Mouse (Mus musculus) kidney, adult 2 months (tissue): ENCODE results near the gene Zfp239. TPM values are rescaled to one million over a fixed set of nuclear protein-coding genes. Genes with fewer than 3 reads are reported as not detected.

Source experiments
- DNase-seq: peaks from one replicate; pipeline ENCODE4 v3.0.0; 2021
- H3K27ac ChIP-seq: fragments of 200-500 bp; 2 replicates; pipeline ENCODE4 v1.5.1; 2012; ENCODE audit warnings: low read depth, low read length, control low read depth, inconsistent platforms; ENCODE audit not compliant: insufficient read depth
- H3K27me3 ChIP-seq: fragments of 200-500 bp; replicated peaks from 2 replicates; pipeline ENCODE4 v1.6.1; 2012; ENCODE audit warnings: mild to moderate bottlenecking, moderate library complexity, low read length, inconsistent platforms; ENCODE audit not compliant: control insufficient read depth, insufficient read depth
- H3K36me3 ChIP-seq: fragments of 200-500 bp; 2 replicates; pipeline ENCODE4 v1.6.1; 2012; ENCODE audit warnings: mild to moderate bottlenecking, moderate library complexity, low read length, inconsistent platforms; ENCODE audit not compliant: control insufficient read depth, insufficient read depth
- H3K4me1 ChIP-seq: fragments of 200-500 bp; 2 replicates; pipeline ENCODE4 v1.6.1; 2011; ENCODE audit warnings: low read length; ENCODE audit not compliant: control insufficient read depth, insufficient read depth
- H3K4me3 ChIP-seq: fragments of 200-500 bp; 2 replicates; pipeline ENCODE4 v1.5.1; 2011; ENCODE audit warnings: mild to moderate bottlenecking, low read depth, low read length, control low read depth; ENCODE audit not compliant: insufficient read depth
- CTCF ChIP-seq: fragments of 200-500 bp; conservative IDR thresholded peaks from 2 replicates; pipeline ENCODE4 v1.5.1; 2011; ENCODE audit warnings: low read depth, mild to moderate bottlenecking, control low read depth, low read length, moderate library complexity, mixed read lengths; ENCODE audit not compliant: insufficient read depth, insufficient read length
- POLR2A ChIP-seq: fragments of 200-500 bp; IDR thresholded peaks from one replicate; pipeline ENCODE4 v1.6.1; 2011; ENCODE audit warnings: low read depth, low read length, control low read depth
- WGBS: fragments of 180-500 bp; shearing (Covaris S2); methylation state at CpG from one replicate; pipeline ENCODE4 v1.1.7; 2018; 5-methylcytosine and 5-hydroxymethylcytosine counted together
- polyA plus RNA-seq: library from polyadenylated mRNA; depleted of rRNA; stranded (reverse); fragments of >200 nt; gene quantifications from 2 replicates; pipeline ENCODE4 v1.2.3, GENCODE M21; 2012

The Zfp239 gene
- polyA plus RNA-seq, 1 experiment = 1.5 TPM

DNA sequence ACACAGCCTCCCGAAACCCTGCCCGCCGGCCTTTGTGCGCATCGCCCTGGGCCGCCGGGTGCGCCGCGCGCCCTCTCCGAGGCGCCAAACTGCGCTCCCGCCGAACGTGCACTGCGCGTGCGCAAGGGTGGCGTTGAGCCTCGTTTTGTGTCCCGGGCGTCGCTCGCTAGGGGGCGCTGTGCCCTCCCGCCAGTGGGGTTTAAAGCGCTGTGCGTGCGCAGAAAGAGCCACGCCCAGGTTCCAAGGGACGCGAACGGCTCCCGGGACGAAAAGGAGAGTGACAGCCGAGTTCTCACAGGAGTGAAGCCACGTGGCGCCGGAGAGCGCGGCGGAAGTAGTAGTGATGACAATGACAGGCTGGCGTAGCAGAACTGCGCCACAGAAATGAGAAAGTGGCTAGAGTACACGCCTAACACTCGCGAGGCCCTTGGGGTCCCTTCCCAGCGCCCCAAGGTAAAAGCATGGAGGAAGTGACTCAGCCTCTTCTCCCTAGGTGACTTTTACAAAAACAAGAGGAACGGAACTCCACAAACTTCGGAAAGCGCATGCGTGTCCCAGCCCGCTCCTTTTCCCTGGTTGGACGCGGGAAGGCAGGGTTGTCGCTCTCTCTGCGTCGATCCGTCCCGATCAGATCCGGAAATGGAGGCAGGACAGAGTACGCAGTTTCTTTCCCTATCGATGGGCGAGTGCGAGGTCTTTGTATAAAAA lies 17.7 kb downstream of the Zfp239 start:
- DNase-seq = peak; percentile 99
- under 1% methylated on average over 67 of the region's 67 CpGs for WGBS

DNA sequence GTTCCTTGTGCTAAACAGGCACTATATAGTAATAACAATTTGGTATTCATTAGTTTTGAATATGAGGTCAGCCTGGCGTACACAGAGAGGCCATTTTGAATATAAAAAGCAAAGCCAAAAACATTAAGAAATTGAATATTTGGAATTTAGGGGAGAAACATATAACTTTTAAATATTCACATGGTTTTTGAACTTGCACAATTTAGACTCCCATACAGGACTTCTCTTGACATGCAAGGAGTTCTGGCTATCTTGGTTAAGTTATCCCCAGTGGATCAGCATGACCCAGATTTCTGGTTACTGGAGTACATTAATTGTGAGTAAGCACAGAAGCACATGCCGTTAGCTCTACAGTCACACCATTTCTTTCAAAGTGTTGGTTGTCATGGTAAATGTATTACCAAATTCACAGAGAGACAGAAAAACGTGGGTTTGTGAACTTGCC lies 18.5 kb downstream of the Zfp239 start:
- H3K4me3 ChIP-seq = peak overlapping the region; percentile 82
- no peaks in the 10 kb centered on the region for H3K27me3 ChIP-seq
- peaks cover 3% of the 10 kb centered on the region; the same call in 1 of the 2 replicates for H3K4me1 ChIP-seq
- peak overlapping the region; percentile 74 for H3K27ac ChIP-seq
- TF ChIP-seq CTCF (no peak), POLR2A (no peak)
- H3K36me3 ChIP-seq = no peaks in the 10 kb centered on the region
- WGBS = 16% methylated on average over 3 of the region's 3 CpGs
- peak; percentile 19 for DNase-seq

More for the DNA sequence above, 17.7 kb downstream of the Zfp239 start:
- no peaks in the 10 kb centered on the region for H3K36me3 ChIP-seq
- peak; percentile 79 for TF ChIP-seq POLR2A
- TF ChIP-seq CTCF = peak; percentile 97
- no peaks in the 10 kb centered on the region for H3K27me3 ChIP-seq
- H3K4me1 ChIP-seq = peaks cover 7% of the 10 kb centered on the region; the same call in 1 of the 2 replicates
- peak overlapping the region; percentile 82 for H3K4me3 ChIP-seq
- H3K27ac ChIP-seq = peak overlapping the region; percentile 100

DNA sequence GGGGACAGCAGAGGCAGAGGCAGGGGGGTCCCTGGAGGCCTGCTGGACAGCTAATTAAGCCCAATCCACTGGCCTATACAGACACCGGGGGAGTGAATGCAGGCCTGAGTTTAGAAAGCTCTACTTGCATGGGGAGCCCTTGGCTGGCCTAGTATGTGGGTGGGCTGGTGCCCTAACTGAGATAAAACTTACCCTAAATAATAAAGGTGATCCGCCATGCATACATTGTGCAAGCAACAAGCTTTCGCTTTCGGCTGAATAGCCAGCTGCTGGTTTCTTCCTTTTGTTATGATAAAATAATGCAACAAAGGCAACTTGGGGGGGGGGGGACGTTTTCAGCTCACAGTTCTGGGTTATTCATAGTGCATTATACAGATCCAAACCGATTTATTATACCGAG lies 19.3 kb downstream of the Zfp239 start:
- H3K4me1 ChIP-seq = peaks cover 3% of the 10 kb centered on the region; the same call in 1 of the 2 replicates
- no peaks in the 10 kb centered on the region for H3K27me3 ChIP-seq
- WGBS = 87% methylated on average over 7 of the region's 7 CpGs
- no peak for DNase-seq
- H3K36me3 ChIP-seq = no peaks in the 10 kb centered on the region
- H3K4me3 ChIP-seq = no peak overlapping the region
- no peak overlapping the region for H3K27ac ChIP-seq
- TF ChIP-seq CTCF (no peak), POLR2A (no peak)

DNA sequence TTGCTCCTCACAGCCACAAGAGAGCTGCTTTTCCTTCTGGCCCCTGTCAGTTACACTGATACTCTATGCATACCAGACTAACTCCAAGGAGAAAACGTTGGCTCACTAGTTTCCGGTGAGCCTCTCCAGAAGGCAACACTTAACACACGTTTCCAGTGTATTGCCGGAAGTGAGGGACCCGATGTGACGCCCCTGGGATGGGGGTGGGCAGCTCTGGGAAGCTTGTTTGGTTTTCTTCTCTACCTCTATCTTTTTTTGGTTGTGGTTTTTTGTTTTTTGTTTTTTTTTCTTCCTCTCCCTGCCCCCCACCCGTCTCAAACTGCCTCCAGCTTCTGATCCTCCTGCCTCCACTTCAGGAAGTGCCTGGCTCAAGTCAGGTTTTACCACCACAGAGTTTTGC lies 20.1 kb downstream of the Zfp239 start:
- 72% methylated on average over 7 of the region's 7 CpGs for WGBS
- TF ChIP-seq POLR2A = no peak
- no peak for TF ChIP-seq CTCF
- peaks cover 3% of the 10 kb centered on the region; the same call in 1 of the 2 replicates for H3K4me1 ChIP-seq
- no peaks in the 10 kb centered on the region for H3K36me3 ChIP-seq
- no peak overlapping the region for H3K27ac ChIP-seq
- no peaks in the 10 kb centered on the region for H3K27me3 ChIP-seq
- DNase-seq = no peak
- no peak overlapping the region for H3K4me3 ChIP-seq

DNA sequence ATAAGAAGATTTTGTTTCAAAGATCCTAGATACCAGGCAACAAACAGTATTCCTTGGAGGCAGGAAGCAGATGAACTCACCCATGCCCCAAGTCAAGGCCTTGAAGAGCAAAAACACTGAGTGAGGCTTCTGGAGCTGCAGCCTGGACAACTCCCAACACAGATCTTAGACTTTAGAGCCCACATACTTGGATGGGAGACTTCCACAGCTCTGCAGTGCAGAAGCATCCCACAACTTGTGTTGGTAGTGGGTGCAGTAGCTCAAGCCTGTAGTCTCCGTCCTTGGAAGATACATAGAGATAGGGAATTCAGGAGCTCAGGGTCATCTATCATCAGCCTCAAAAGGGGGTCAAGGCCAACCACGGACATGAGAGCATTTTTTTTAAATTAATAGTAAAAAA lies 24.0 kb downstream of the Zfp239 start:
- no peaks in the 10 kb centered on the region for H3K36me3 ChIP-seq
- no peaks in the 10 kb centered on the region for H3K27me3 ChIP-seq
- H3K4me3 ChIP-seq = no peak overlapping the region
- H3K27ac ChIP-seq = no peak overlapping the region
- no peak for TF ChIP-seq CTCF
- TF ChIP-seq POLR2A = no peak
- no peak for DNase-seq
- H3K4me1 ChIP-seq = no peaks in the 10 kb centered on the region
- 92% methylated on average over 2 of the region's 2 CpGs for WGBS

DNA sequence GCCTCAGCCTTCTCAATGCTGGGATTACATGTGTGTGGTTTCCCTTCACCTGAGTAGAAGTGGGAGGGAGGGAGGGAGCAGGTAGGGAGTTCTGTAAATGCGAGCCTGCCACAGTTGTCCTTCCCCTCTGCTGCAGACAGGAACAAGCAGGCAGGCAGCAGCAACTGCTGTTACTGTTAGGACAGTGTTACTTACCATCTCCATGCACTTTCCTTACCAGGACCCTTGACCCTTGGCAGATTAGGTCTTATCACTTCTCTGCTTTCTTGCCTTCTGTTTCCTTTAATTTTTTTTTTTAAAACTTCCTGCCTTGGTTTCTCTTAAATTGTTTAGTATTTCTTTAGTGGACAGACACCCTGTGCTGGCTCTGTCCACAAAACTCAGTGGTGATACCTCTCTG lies 26.1 kb downstream of the Zfp239 start:
- H3K27me3 ChIP-seq = no peaks in the 10 kb centered on the region
- WGBS = 62% methylated on average over 1 of the region's 1 CpGs
- H3K36me3 ChIP-seq = no peaks in the 10 kb centered on the region
- DNase-seq = no peak
- H3K4me3 ChIP-seq = no peak overlapping the region
- no peak overlapping the region for H3K27ac ChIP-seq
- TF ChIP-seq CTCF = no peak
- H3K4me1 ChIP-seq = no peaks in the 10 kb centered on the region

DNA sequence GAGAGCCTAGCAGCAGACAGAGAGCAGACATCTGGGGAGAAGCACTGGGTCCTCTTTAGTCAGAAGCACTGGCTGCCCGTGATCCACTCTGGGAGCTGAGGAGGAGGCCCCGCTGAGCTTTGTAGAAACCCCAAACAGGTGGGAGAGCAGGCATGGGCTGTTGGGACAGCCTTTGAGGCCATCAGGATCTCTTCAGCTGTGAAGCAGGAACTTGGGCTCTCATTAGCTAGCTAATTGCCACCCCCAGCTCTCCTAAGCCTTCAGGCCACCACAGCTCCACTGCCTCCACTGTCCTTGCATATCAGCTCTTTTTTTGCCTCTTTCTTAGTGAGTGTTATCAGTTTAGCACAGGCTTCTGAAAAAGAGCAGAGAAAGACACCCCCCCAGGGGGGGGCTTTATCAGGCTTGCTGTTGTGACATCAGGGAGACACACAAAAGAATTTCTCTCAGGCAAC lies 26.8 kb downstream of the Zfp239 start:
- Histone ChIP-seq H3K36me3 (no peaks in the 10 kb centered on the region), H3K4me1 (no peaks in the 10 kb centered on the region), H3K27me3 (no peaks in the 10 kb centered on the region), H3K27ac (no peak overlapping the region), H3K4me3 (no peak overlapping the region)
- DNase-seq = no peak
- TF ChIP-seq CTCF = no peak
- TF ChIP-seq POLR2A = no peak
- 81% methylated on average over 2 of the region's 2 CpGs for WGBS
